Mouse (Mus musculus): ENCODE results near the gene Ulk2.

Gene Ulk2

DNA sequence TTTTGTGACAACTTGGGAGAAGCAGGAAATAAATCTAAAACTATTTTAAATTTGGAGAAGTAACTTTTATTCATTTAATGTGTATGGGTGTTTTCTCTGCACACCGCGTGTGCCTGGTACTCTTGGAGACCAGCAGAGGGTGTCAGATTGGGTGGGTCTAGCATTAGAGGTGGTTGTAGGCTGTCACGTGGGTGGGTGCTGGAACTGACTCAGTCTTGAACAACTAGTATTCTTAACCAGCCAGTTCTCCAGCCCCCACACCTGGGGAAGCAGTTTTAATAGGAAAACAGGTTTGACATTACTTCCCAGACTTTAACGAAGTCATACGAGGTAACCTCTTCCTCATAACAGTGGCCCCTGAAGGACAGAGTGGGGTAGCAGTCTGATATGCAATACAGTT is 94.4 kb downstream of the Ulk2 start:
- DNase-seq (ENCODE audit: low spot score in 2 of 2) = no peak

- DNase-seq (ENCODE audit: low spot score in 2 of 2) = no peak
These were observed 97.7 kb downstream of the Ulk2 start for GRCm38 (mm10) chr11:61757151-61757550.

GRCm38 (mm10) chr11:61751612-61752011 is 103.3 kb downstream of the Ulk2 start:
- DNase-seq (ENCODE audit: low spot score in 2 of 2) = no peak

GRCm38 (mm10) chr11:61747161-61747560 is 107.7 kb downstream of the Ulk2 start:
- no peak for DNase-seq (ENCODE audit: low spot score in 2 of 2)

DNA sequence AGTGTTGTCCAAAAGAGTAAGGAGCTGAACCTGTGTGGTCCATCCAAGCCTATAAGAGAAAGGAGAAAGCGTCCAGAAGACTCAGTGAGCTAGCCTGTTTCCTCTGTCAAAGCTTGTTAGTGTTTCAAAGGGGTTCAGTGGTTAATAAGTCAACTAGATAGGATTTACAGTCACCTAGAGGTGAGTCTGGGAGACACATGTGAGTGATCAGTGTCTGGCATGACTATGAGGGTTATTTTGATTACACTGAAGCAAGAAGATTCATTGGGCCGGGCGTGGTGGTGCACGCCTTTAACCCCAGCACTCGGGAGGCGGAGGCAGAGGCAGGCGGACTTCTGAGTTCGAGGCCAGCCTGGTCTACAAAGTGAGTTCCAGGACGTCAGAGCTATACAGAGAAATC is 109.1 kb downstream of the Ulk2 start:
- no peak for DNase-seq (ENCODE audit: low spot score in 2 of 2)

- DNase-seq (ENCODE audit: low spot score in 2 of 2) = no peak
These were observed 110.4 kb downstream of the Ulk2 start for GRCm38 (mm10) chr11:61744460-61744859.

GRCm38 (mm10) chr11:61743768-61744167 is 111.1 kb downstream of the Ulk2 start:
- DNase-seq (ENCODE audit: low spot score in 2 of 2) = no peak

GRCm38 (mm10) chr11:61740500-61740899 is 114.4 kb downstream of the Ulk2 start:
- no peak for DNase-seq (ENCODE audit: low spot score in 2 of 2)

GRCm38 (mm10) chr11:61737290-61737689 is 117.6 kb downstream of the Ulk2 start:
- DNase-seq (ENCODE audit: low spot score in 2 of 2) = no peak

DNA sequence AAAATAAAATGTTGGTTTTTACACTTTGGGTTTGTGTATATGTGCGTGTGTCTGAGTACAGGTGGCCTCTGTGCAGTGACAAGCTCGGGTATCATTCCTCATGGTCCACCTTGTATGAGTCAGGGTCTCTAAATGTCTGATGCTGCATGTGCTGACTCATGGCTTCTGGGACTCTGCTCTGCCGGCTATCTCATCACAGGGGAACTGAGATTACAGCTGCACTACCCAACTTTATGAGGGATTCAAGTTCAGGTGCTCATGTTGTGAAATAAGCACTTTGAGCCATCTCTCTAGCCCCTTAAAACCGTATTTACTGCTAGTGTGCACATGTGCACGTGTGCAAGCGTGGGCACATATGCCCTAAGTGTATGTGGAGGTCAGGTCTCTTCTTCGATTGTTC is 122.2 kb downstream of the Ulk2 start:
- DNase-seq (ENCODE audit: low spot score in 2 of 2) = no peak

DNA sequence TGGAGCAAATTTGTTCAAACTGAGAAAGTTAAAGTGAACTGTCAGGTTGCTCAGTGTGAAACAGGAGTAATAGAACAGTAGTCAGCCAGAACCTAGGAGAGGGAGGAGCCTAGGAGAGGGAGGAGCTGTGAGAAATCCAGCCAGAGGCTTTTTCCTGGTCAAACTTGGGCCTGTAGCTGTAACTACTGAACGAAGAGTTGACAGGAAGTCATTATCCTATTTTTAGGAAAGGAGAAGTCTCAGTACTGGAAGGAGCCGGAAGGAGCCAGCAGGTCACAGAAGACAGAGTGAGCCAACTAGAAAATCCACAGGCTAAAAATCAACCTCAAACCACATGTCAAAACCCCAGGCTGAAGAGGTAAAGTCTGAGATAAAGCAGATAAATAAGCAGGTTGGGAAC is 126.8 kb downstream of the Ulk2 start:
- no peak for DNase-seq (ENCODE audit: low spot score in 2 of 2)
